Mouse (Mus musculus) intestine, embryonic 15.5 days (tissue): ENCODE results near the gene Ptrhd1. TPM values are rescaled to one million over a fixed set of nuclear protein-coding genes. Genes with fewer than 3 reads are reported as not detected.
"Not testable (repeated sequence)": the region's sequence is repeated elsewhere in the genome, so short reads cannot be mapped to it uniquely, and the experiment has no call there.

Experiments
- ATAC-seq: fragments of 200-750 bp; cut with Nextera tagmentation; 2 replicates; pipeline ENCODE4 v1.8.0; 2017; ENCODE audit warnings: moderate TSS enrichment, moderate library complexity
- H3K27ac ChIP-seq: fragments of 300-500 bp; sonication (generic); 2 replicates; pipeline ENCODE4 v1.5.1; 2015; ENCODE audit warnings: mild to moderate bottlenecking, inconsistent platforms
- H3K27me3 ChIP-seq: fragments of 300-500 bp; sonication (generic); replicated peaks from 2 replicates; pipeline ENCODE4 v1.6.1; 2015; ENCODE audit warnings: inconsistent platforms
- H3K36me3 ChIP-seq: fragments of 300-500 bp; sonication (generic); 2 replicates; pipeline ENCODE4 v1.6.1; 2015; ENCODE audit warnings: inconsistent platforms
- H3K4me1 ChIP-seq: fragments of 300-500 bp; sonication (generic); replicated peaks from 2 replicates; pipeline ENCODE4 v1.6.1; 2015; ENCODE audit warnings: inconsistent platforms
- H3K4me2 ChIP-seq: fragments of 300-500 bp; sonication (generic); replicated peaks from 2 replicates; pipeline ENCODE4 v1.6.1; 2015; ENCODE audit warnings: mild to moderate bottlenecking, inconsistent platforms
- H3K4me3 ChIP-seq: fragments of 300-500 bp; sonication (generic); replicated peaks from 2 replicates; pipeline ENCODE4 v1.5.1; 2015; ENCODE audit warnings: inconsistent platforms
- H3K9ac ChIP-seq: fragments of 300-500 bp; sonication (generic); 2 replicates; pipeline ENCODE4 v1.6.1; 2015; ENCODE audit warnings: inconsistent platforms
- H3K9me3 ChIP-seq: fragments of 300-500 bp; sonication (generic); 2 replicates; pipeline ENCODE4 v1.6.1; 2016; ENCODE audit warnings: inconsistent platforms
- WGBS: fragments of 180-500 bp; shearing (Covaris S2); methylation state at CpG from one replicate; pipeline ENCODE4 v1.1.7; 2015; 5-methylcytosine and 5-hydroxymethylcytosine counted together
- polyA plus RNA-seq: library from polyadenylated mRNA; unstranded; fragments of >200 nt; fragmentation: Nextera tagmentation; extraction: Ambion mirVana; gene quantifications from 2 replicates; pipeline ENCODE4 v1.2.1, GENCODE M21; 2015

Gene Ptrhd1
- polyA plus RNA-seq, 1 experiment from 2014 or later = 5.0 TPM

GRCm38 (mm10) chr12:4206106-4206505 is 27.7 kb upstream of the Ptrhd1 start:
- no peak for ATAC-seq
- Histone ChIP-seq H3K9me3 (no peaks in the 10 kb centered on the region), H3K27me3 (no peaks in the 10 kb centered on the region), H3K4me1 (no peaks in the 10 kb centered on the region), H3K4me3 (no peak overlapping the region), H3K4me2 (no peak overlapping the region), H3K9ac (no peak overlapping the region), H3K36me3 (peaks cover 5% of the 10 kb centered on the region; the same call in 1 of the 2 replicates), H3K27ac (no peak overlapping the region)
- WGBS = 95% methylated on average over 11 of the region's 11 CpGs

- no peak overlapping the region for H3K9ac ChIP-seq
- H3K27ac ChIP-seq = no peak overlapping the region
- no peaks in the 10 kb centered on the region for H3K9me3 ChIP-seq
- H3K4me1 ChIP-seq = no peaks in the 10 kb centered on the region
- no peak overlapping the region for H3K4me3 ChIP-seq
- 0 out of 2 replicates have a peak, but pooled peaks have one; percentile 49 for ATAC-seq
- H3K4me2 ChIP-seq = no peak overlapping the region
- 83% methylated on average over 15 of the region's 15 CpGs for WGBS
- peaks cover 6% of the 10 kb centered on the region; the same call in 1 of the 2 replicates for H3K36me3 ChIP-seq
- H3K27me3 ChIP-seq = no peaks in the 10 kb centered on the region
These were observed 25.3 kb upstream of the Ptrhd1 start for GRCm38 (mm10) chr12:4208405-4209133.

- H3K4me1 ChIP-seq = no peaks in the 10 kb centered on the region
- no peak overlapping the region for H3K4me2 ChIP-seq
- no peak overlapping the region for H3K9ac ChIP-seq
- H3K4me3 ChIP-seq = no peak overlapping the region
- H3K27me3 ChIP-seq = no peaks in the 10 kb centered on the region
- H3K9me3 ChIP-seq = no peaks in the 10 kb centered on the region
- ATAC-seq = no peak
- no peak overlapping the region for H3K27ac ChIP-seq
- peaks cover 10% of the 10 kb centered on the region; the same call in 1 of the 2 replicates for H3K36me3 ChIP-seq
- 97% methylated on average over 9 of the region's 9 CpGs for WGBS
These were observed 24.6 kb upstream of the Ptrhd1 start for GRCm38 (mm10) chr12:4209196-4209595.

DNA sequence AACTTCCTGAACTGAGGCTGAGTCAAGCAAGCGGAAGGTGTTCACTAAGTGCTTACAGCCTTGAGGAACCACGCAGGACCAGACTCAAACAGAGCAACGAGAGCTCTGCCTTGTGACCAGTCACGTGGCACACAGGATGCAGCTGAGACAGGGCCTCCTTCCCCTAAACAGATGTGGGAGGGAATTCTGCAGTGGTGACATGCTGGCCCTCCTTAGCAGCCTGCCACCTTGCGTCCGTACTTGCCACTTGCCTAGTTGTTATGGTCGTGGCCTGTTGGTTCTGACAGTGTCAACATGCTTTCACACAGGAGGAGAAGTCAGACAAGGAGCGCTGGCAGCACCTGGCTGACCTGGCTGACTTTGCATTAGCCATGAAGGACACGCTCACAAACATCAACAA is 22.7 kb upstream of the Ptrhd1 start:
- Histone ChIP-seq H3K4me2 (no peak overlapping the region), H3K36me3 (peaks cover 13% of the 10 kb centered on the region; the same call in 1 of the 2 replicates), H3K27me3 (no peaks in the 10 kb centered on the region), H3K9ac (no peak overlapping the region), H3K4me1 (no peaks in the 10 kb centered on the region), H3K4me3 (no peak overlapping the region), H3K9me3 (no peaks in the 10 kb centered on the region), H3K27ac (no peak overlapping the region)
- ATAC-seq = no peak
- 88% methylated on average over 9 of the region's 9 CpGs for WGBS

DNA sequence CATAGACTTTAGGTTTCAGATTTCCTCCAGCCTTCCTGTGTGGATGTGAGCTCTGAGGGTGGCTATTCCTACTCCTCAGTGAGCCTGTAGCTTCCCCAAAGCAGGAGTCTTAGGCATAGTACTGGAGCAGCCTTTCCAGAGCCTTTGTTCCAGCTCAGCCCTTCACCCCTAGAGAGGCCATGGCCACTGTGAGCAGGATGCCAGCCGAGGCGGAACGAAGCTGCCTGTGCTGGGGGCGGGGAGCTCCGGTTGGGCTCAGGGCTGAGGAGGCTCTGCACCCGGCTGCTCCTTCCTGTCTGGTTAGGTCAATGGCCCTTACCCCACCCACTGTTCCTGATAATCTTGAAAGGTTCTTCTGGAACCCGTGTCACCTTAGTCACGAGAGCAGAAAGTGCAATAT is 20.9 kb upstream of the Ptrhd1 start:
- H3K4me2 ChIP-seq = no peak overlapping the region
- H3K9ac ChIP-seq = no peak overlapping the region
- ATAC-seq = peak; percentile 32; the same call in 1 of the 2 replicates
- no peaks in the 10 kb centered on the region for H3K9me3 ChIP-seq
- H3K27ac ChIP-seq = no peak overlapping the region
- WGBS = 78% methylated on average over 8 of the region's 8 CpGs
- H3K36me3 ChIP-seq = peaks cover 12% of the 10 kb centered on the region; the same call in 1 of the 2 replicates
- H3K4me1 ChIP-seq = no peaks in the 10 kb centered on the region
- H3K27me3 ChIP-seq = no peaks in the 10 kb centered on the region
- no peak overlapping the region for H3K4me3 ChIP-seq

- WGBS = 91% methylated on average over 7 of the region's 7 CpGs
- H3K9me3 ChIP-seq = no peaks in the 10 kb centered on the region
- no peaks in the 10 kb centered on the region for H3K27me3 ChIP-seq
- H3K9ac ChIP-seq = no peak overlapping the region
- peaks cover 20% of the 10 kb centered on the region; the same call in 1 of the 2 replicates for H3K36me3 ChIP-seq
- no peak overlapping the region for H3K4me3 ChIP-seq
- H3K27ac ChIP-seq = no peak overlapping the region
- 0 out of 2 replicates have a peak, but pooled peaks cover 7% of the 10 kb centered on the region for H3K4me1 ChIP-seq
- no peak for ATAC-seq
- H3K4me2 ChIP-seq = no peak overlapping the region
These were observed 3.7 kb upstream of the Ptrhd1 start for GRCm38 (mm10) chr12:4230156-4230555.

DNA sequence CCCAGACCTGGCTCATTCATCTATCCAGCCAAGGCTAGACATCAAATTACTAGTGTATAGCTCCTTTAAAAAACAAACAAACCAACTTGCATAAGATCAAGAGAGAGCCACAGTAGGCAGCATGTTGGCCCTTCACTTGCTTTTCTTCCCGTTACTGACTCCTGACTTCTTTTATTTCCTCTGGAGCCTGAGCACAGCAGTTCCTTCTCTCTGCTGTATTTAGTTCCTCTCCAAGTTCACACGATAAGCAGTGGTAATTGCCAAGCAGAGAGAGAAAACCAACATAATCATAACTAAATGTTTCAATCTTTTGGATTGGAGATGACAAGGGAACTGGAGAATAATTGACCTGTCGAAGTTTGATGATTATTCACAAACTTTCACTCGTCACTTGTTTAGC is 1.1 kb upstream of the Ptrhd1 start:
- 33% methylated on average over 4 of the region's 4 CpGs for WGBS
- peak overlapping the region; percentile 71 for H3K4me2 ChIP-seq
- 0 out of 2 replicates have a peak, but pooled peaks cover 11% of the 10 kb centered on the region for H3K36me3 ChIP-seq
- no peak for ATAC-seq
- no peaks in the 10 kb centered on the region for H3K27me3 ChIP-seq
- peak overlapping the region; percentile 57 for H3K9ac ChIP-seq
- 0 out of 2 replicates have a peak, but pooled peaks cover 7% of the 10 kb centered on the region for H3K4me1 ChIP-seq
- no peaks in the 10 kb centered on the region for H3K9me3 ChIP-seq
- H3K27ac ChIP-seq = no peak overlapping the region
- H3K4me3 ChIP-seq = peak overlapping the region; percentile 68

DNA sequence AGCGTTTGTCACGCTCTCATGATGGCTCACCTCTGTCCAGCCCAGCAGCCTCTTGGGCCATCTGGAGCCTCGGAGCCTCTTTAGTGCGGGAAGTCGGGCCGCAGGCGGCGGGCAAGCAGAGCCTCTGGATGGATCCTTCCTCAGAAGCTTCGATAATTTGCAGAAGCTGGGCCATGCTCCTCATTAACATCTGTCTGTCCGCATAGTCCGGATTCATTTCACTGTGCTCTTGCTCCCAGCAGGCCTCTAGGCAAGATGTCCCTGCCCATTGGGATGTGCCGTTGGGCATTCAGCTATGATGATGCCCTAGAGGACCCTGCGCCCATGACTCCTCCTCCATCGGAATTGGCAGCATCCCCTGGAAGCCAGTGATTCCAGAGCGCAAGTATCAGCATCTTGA is 3.7 kb downstream of the Ptrhd1 start:
- Histone ChIP-seq H3K4me2 (no peak overlapping the region), H3K4me1 (0 out of 2 replicates have a peak, but pooled peaks cover 4% of the 10 kb centered on the region), H3K9me3 (no peaks in the 10 kb centered on the region), H3K27me3 (no peaks in the 10 kb centered on the region), H3K36me3 (no peaks in the 10 kb centered on the region), H3K27ac (no peak overlapping the region), H3K4me3 (no peak overlapping the region), H3K9ac (no peak overlapping the region)
- WGBS = 95% methylated on average over 15 of the region's 15 CpGs
- ATAC-seq = no peak

GRCm38 (mm10) chr12:4240281-4240680 is 6.5 kb downstream of the Ptrhd1 start:
- not testable (repeated sequence) for H3K9ac ChIP-seq, H3K27me3 ChIP-seq, H3K27ac ChIP-seq, H3K4me1 ChIP-seq, ATAC-seq, H3K9me3 ChIP-seq, H3K4me3 ChIP-seq, H3K36me3 ChIP-seq, H3K4me2 ChIP-seq
- 72% methylated on average over 8 of the region's 8 CpGs for WGBS

- WGBS = 80% methylated on average over 2 of the region's 2 CpGs
- Histone ChIP-seq H3K9me3 (no peaks in the 10 kb centered on the region), H3K4me1 (no peaks in the 10 kb centered on the region), H3K9ac (no peak overlapping the region), H3K4me2 (no peak overlapping the region), H3K27me3 (no peaks in the 10 kb centered on the region), H3K36me3 (no peaks in the 10 kb centered on the region), H3K27ac (no peak overlapping the region), H3K4me3 (no peak overlapping the region)
- ATAC-seq = no peak
These were observed 10.0 kb downstream of the Ptrhd1 start for GRCm38 (mm10) chr12:4243805-4244204.

DNA sequence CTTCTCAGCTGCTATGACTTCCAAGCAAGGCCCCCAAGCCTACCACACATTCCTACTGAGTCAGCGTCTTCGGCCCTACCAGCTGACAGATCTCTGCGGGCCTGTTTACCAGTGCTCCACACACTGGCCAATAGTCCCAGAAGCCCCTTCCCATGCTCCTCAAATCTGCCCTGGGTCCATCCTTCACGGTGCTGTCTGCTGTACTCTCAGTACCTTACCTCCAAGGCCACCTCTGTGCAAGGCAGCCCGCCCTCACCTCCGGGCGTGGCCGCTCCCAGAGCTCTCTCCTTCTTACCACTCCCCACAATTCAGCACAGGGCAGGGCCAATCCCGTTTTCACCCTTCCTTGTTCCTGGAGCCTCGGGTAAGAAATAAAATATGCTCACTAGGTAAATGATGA is 11.9 kb downstream of the Ptrhd1 start:
- H3K4me3 ChIP-seq = no peak overlapping the region
- no peaks in the 10 kb centered on the region for H3K4me1 ChIP-seq
- WGBS = 67% methylated on average over 10 of the region's 10 CpGs
- H3K27ac ChIP-seq = no peak overlapping the region
- no peaks in the 10 kb centered on the region for H3K27me3 ChIP-seq
- peak; percentile 78 for ATAC-seq
- no peaks in the 10 kb centered on the region for H3K36me3 ChIP-seq
- no peaks in the 10 kb centered on the region for H3K9me3 ChIP-seq
- H3K4me2 ChIP-seq = no peak overlapping the region
- no peak overlapping the region for H3K9ac ChIP-seq

GRCm38 (mm10) chr12:4249786-4250185 is 16.0 kb downstream of the Ptrhd1 start:
- ATAC-seq = no peak

More at GRCm38 (mm10) chr12:4249786-4250185, 16.0 kb downstream of the Ptrhd1 start:
- Histone ChIP-seq H3K9ac (no peak overlapping the region), H3K27me3 (no peaks in the 10 kb centered on the region), H3K9me3 (no peaks in the 10 kb centered on the region), H3K4me1 (no peaks in the 10 kb centered on the region), H3K36me3 (peaks cover 6% of the 10 kb centered on the region; the same call in 1 of the 2 replicates), H3K4me2 (no peak overlapping the region), H3K27ac (no peak overlapping the region), H3K4me3 (no peak overlapping the region)
- WGBS = 90% methylated on average over 6 of the region's 6 CpGs
